Mouse (Mus musculus) limb, embryonic 15.5 days (tissue): Measurements from ENCODE around the gene Zfand3. TPM values are rescaled to one million over a fixed set of nuclear protein-coding genes. Genes with fewer than 3 reads are reported as not detected.

Source experiments
- ATAC-seq: fragments of 200-750 bp; cut with Nextera tagmentation; 2 replicates; pipeline ENCODE4 v1.8.0; 2017; ENCODE audit warnings: low read depth, moderate TSS enrichment; ENCODE audit not compliant: insufficient number of reproducible peaks, low FRiP score, low TSS enrichment
- H3K27ac ChIP-seq: fragments of 300-500 bp; sonication (generic); 2 replicates; pipeline ENCODE4 v1.5.1; 2015; ENCODE audit warnings: moderate library complexity, mild to moderate bottlenecking, inconsistent platforms
- H3K27me3 ChIP-seq: fragments of 300-500 bp; sonication (generic); 2 replicates; pipeline ENCODE4 v1.6.1; 2015; ENCODE audit warnings: inconsistent platforms
- H3K36me3 ChIP-seq: fragments of 300-500 bp; sonication (generic); 2 replicates; pipeline ENCODE4 v1.6.1; 2015; ENCODE audit warnings: inconsistent platforms
- H3K4me1 ChIP-seq: fragments of 300-500 bp; sonication (generic); 2 replicates; pipeline ENCODE4 v1.6.1; 2015; ENCODE audit warnings: inconsistent platforms
- H3K4me2 ChIP-seq: fragments of 300-500 bp; sonication (generic); 2 replicates; pipeline ENCODE4 v1.6.1; 2015; ENCODE audit warnings: mild to moderate bottlenecking, inconsistent platforms
- H3K4me3 ChIP-seq: fragments of 300-500 bp; sonication (generic); 2 replicates; pipeline ENCODE4 v1.5.1; 2015; ENCODE audit warnings: mild to moderate bottlenecking, inconsistent platforms
- H3K9ac ChIP-seq: fragments of 300-500 bp; sonication (generic); 2 replicates; pipeline ENCODE4 v1.6.1; 2015; ENCODE audit warnings: inconsistent platforms
- H3K9me3 ChIP-seq: fragments of 300-500 bp; sonication (generic); 2 replicates; pipeline ENCODE4 v1.6.1; 2016; ENCODE audit warnings: inconsistent platforms
- WGBS: fragments of 180-500 bp; shearing (Covaris S2); methylation state at CpG from one replicate; pipeline ENCODE4 v1.1.7; 2015; 5-methylcytosine and 5-hydroxymethylcytosine counted together
- polyA plus RNA-seq: library from polyadenylated mRNA; unstranded; fragments of >200 nt; fragmentation: Nextera tagmentation; extraction: Ambion mirVana; gene quantifications from 2 replicates; pipeline ENCODE4 v1.2.1, GENCODE M21; 2015

The Zfand3 gene
- polyA plus RNA-seq, 1 experiment from 2014 or later = 53.1 TPM

- no peaks in the 10 kb centered on the region for H3K9me3 ChIP-seq
- H3K36me3 ChIP-seq = peaks cover 13% of the 10 kb centered on the region; the same call in 1 of the 2 replicates
- H3K4me3 ChIP-seq = no peak overlapping the region
- H3K4me2 ChIP-seq = no peak overlapping the region
- peaks cover 43% of the 10 kb centered on the region for H3K4me1 ChIP-seq
- H3K27ac ChIP-seq = no peak overlapping the region
- H3K27me3 ChIP-seq = no peaks in the 10 kb centered on the region
- ATAC-seq = no peak
- H3K9ac ChIP-seq = no peak overlapping the region
- WGBS = 74% methylated on average over 12 of the region's 12 CpGs
These were observed 218.3 kb downstream of the Zfand3 start for GRCm38 (mm10) chr17:30222837-30223236.

- Histone ChIP-seq H3K9me3 (no peaks in the 10 kb centered on the region), H3K36me3 (no peaks in the 10 kb centered on the region), H3K4me1 (peaks cover 43% of the 10 kb centered on the region), H3K4me2 (no peak overlapping the region), H3K4me3 (no peak overlapping the region), H3K9ac (no peak overlapping the region), H3K27ac (peak overlapping the region; percentile 61; the same call in 1 of the 2 replicates), H3K27me3 (no peaks in the 10 kb centered on the region)
- peak; percentile 32; the same call in 1 of the 2 replicates for ATAC-seq
- 33% methylated on average over 5 of the region's 5 CpGs for WGBS
These were observed 220.7 kb downstream of the Zfand3 start for GRCm38 (mm10) chr17:30225030-30225740.

GRCm38 (mm10) chr17:30228439-30229215 is 224.1 kb downstream of the Zfand3 start:
- Histone ChIP-seq H3K27me3 (no peaks in the 10 kb centered on the region), H3K4me2 (no peak overlapping the region), H3K9ac (no peak overlapping the region), H3K4me3 (no peak overlapping the region), H3K4me1 (peaks cover 27% of the 10 kb centered on the region), H3K36me3 (no peaks in the 10 kb centered on the region), H3K27ac (no peak overlapping the region), H3K9me3 (no peaks in the 10 kb centered on the region)
- no peak for ATAC-seq
- 83% methylated on average over 10 of the region's 10 CpGs for WGBS

- no peak for ATAC-seq
- no peaks in the 10 kb centered on the region for H3K27me3 ChIP-seq
- no peak overlapping the region for H3K4me3 ChIP-seq
- no peaks in the 10 kb centered on the region for H3K36me3 ChIP-seq
- peaks cover 17% of the 10 kb centered on the region for H3K4me1 ChIP-seq
- no peak overlapping the region for H3K4me2 ChIP-seq
- no peaks in the 10 kb centered on the region for H3K9me3 ChIP-seq
- H3K9ac ChIP-seq = no peak overlapping the region
- H3K27ac ChIP-seq = no peak overlapping the region
- WGBS = 76% methylated on average over 4 of the region's 4 CpGs
These were observed 225.9 kb downstream of the Zfand3 start for GRCm38 (mm10) chr17:30230428-30230827.

GRCm38 (mm10) chr17:30231483-30231882 is 226.9 kb downstream of the Zfand3 start:
- ATAC-seq = no peak
- WGBS = 93% methylated on average over 1 of the region's 1 CpGs

GRCm38 (mm10) chr17:30232698-30233097 is 228.2 kb downstream of the Zfand3 start:
- no peak overlapping the region for H3K27ac ChIP-seq
- no peak overlapping the region for H3K4me2 ChIP-seq
- no peaks in the 10 kb centered on the region for H3K27me3 ChIP-seq
- no peaks in the 10 kb centered on the region for H3K9me3 ChIP-seq
- ATAC-seq = no peak
- no peak overlapping the region for H3K9ac ChIP-seq
- H3K4me1 ChIP-seq = peaks cover 13% of the 10 kb centered on the region; the same call in 1 of the 2 replicates
- 59% methylated on average over 4 of the region's 4 CpGs for WGBS
- no peak overlapping the region for H3K4me3 ChIP-seq
- H3K36me3 ChIP-seq = no peaks in the 10 kb centered on the region

More at GRCm38 (mm10) chr17:30231483-30231882, 226.9 kb downstream of the Zfand3 start:
- Histone ChIP-seq H3K4me1 (peaks cover 13% of the 10 kb centered on the region; the same call in 1 of the 2 replicates), H3K9me3 (no peaks in the 10 kb centered on the region), H3K4me3 (no peak overlapping the region), H3K4me2 (no peak overlapping the region), H3K36me3 (no peaks in the 10 kb centered on the region), H3K27me3 (no peaks in the 10 kb centered on the region), H3K9ac (no peak overlapping the region), H3K27ac (no peak overlapping the region)

GRCm38 (mm10) chr17:30235380-30235779 is 230.8 kb downstream of the Zfand3 start:
- Histone ChIP-seq H3K36me3 (no peaks in the 10 kb centered on the region), H3K9ac (no peak overlapping the region), H3K27ac (no peak overlapping the region), H3K4me1 (peaks cover 32% of the 10 kb centered on the region), H3K27me3 (no peaks in the 10 kb centered on the region), H3K4me3 (no peak overlapping the region), H3K9me3 (no peaks in the 10 kb centered on the region), H3K4me2 (no peak overlapping the region)
- 61% methylated on average over 4 of the region's 4 CpGs for WGBS
- ATAC-seq = no peak

- Histone ChIP-seq H3K27ac (no peak overlapping the region), H3K9me3 (no peaks in the 10 kb centered on the region), H3K9ac (no peak overlapping the region), H3K4me1 (peaks cover 42% of the 10 kb centered on the region), H3K36me3 (no peaks in the 10 kb centered on the region), H3K4me3 (no peak overlapping the region), H3K27me3 (no peaks in the 10 kb centered on the region), H3K4me2 (no peak overlapping the region)
- 54% methylated on average over 6 of the region's 6 CpGs for whole genome bisulfite sequencing
- no peak for ATAC-seq
These were observed 232.1 kb downstream of the Zfand3 start for GRCm38 (mm10) chr17:30236611-30237010.

GRCm38 (mm10) chr17:30237600-30237999 is 233.1 kb downstream of the Zfand3 start:
- peaks cover 50% of the 10 kb centered on the region for H3K4me1 ChIP-seq

GRCm38 (mm10) chr17:30239458-30239857 is 234.9 kb downstream of the Zfand3 start:
- peaks cover 52% of the 10 kb centered on the region for H3K4me1 ChIP-seq
- 40% methylated on average over 5 of the region's 5 CpGs for WGBS
- H3K36me3 ChIP-seq = no peaks in the 10 kb centered on the region
- H3K27ac ChIP-seq = peak overlapping the region; percentile 66
- H3K4me3 ChIP-seq = no peak overlapping the region
- no peaks in the 10 kb centered on the region for H3K9me3 ChIP-seq
- no peaks in the 10 kb centered on the region for H3K27me3 ChIP-seq
- no peak overlapping the region for H3K4me2 ChIP-seq
- peak; percentile 63; the same call in 1 of the 2 replicates for ATAC-seq
- no peak overlapping the region for H3K9ac ChIP-seq

More at GRCm38 (mm10) chr17:30237600-30237999, 233.1 kb downstream of the Zfand3 start:
- Histone ChIP-seq H3K9ac (no peak overlapping the region), H3K9me3 (no peaks in the 10 kb centered on the region), H3K4me3 (no peak overlapping the region), H3K36me3 (no peaks in the 10 kb centered on the region), H3K27ac (no peak overlapping the region), H3K27me3 (no peaks in the 10 kb centered on the region), H3K4me2 (no peak overlapping the region)
- WGBS = 68% methylated on average over 7 of the region's 7 CpGs
- no peak for ATAC-seq

GRCm38 (mm10) chr17:30240659-30241058 is 236.1 kb downstream of the Zfand3 start:
- ATAC-seq = no peak
- 74% methylated on average over 4 of the region's 4 CpGs for WGBS
- Histone ChIP-seq H3K4me3 (no peak overlapping the region), H3K27me3 (no peaks in the 10 kb centered on the region), H3K4me2 (no peak overlapping the region), H3K36me3 (no peaks in the 10 kb centered on the region), H3K9ac (no peak overlapping the region), H3K9me3 (no peaks in the 10 kb centered on the region), H3K27ac (0 out of 2 replicates have a peak overlapping the region, but pooled peaks have one; percentile 48), H3K4me1 (peaks cover 57% of the 10 kb centered on the region)

- ATAC-seq = no peak
- H3K27ac ChIP-seq = no peak overlapping the region
- no peaks in the 10 kb centered on the region for H3K9me3 ChIP-seq
- H3K9ac ChIP-seq = no peak overlapping the region
- no peak overlapping the region for H3K4me2 ChIP-seq
- peaks cover 57% of the 10 kb centered on the region for H3K4me1 ChIP-seq
- no peak overlapping the region for H3K4me3 ChIP-seq
- no peaks in the 10 kb centered on the region for H3K27me3 ChIP-seq
- H3K36me3 ChIP-seq = no peaks in the 10 kb centered on the region
- WGBS = 48% methylated on average over 6 of the region's 6 CpGs
These were observed 236.5 kb downstream of the Zfand3 start for GRCm38 (mm10) chr17:30241061-30241460.
